Mouse (Mus musculus) forebrain, embryonic 14.5 days (tissue): ENCODE results near the gene Acad10. TPM values are rescaled to one million over a fixed set of nuclear protein-coding genes. Genes with fewer than 3 reads are reported as not detected.
"Not testable (repeated sequence)": the region's sequence is repeated elsewhere in the genome, so short reads cannot be mapped to it uniquely, and the experiment has no call there.

ENCODE experiments used
- ATAC-seq: fragments of 200-750 bp; cut with Nextera tagmentation; 2 replicates; pipeline ENCODE4 v1.8.0; 2017; ENCODE audit warnings: mild to moderate bottlenecking, moderate library complexity
- DNase-seq: peaks from one replicate; pipeline ENCODE4 v3.0.0-alpha.2; 2015; ENCODE audit warnings: low spot score
- H3K27ac ChIP-seq: fragments of 300-500 bp; sonication (generic); 2 replicates; pipeline ENCODE4 v1.5.1; 2014; ENCODE audit warnings: low read depth, mild to moderate bottlenecking, control low read depth, low read length, moderate library complexity
- H3K27me3 ChIP-seq: fragments of 300-500 bp; sonication (generic); replicated peaks from 2 replicates; pipeline ENCODE4 v1.6.1; 2014; ENCODE audit warnings: low read length, control low read depth, mixed read lengths; ENCODE audit not compliant: control insufficient read depth, insufficient read depth
- H3K36me3 ChIP-seq: fragments of 300-500 bp; sonication (generic); 2 replicates; pipeline ENCODE4 v1.6.1; 2014; ENCODE audit warnings: low read length, control low read depth; ENCODE audit not compliant: control insufficient read depth, insufficient read depth
- H3K4me1 ChIP-seq: fragments of 300-500 bp; sonication (generic); 2 replicates; pipeline ENCODE4 v1.6.1; 2014; ENCODE audit warnings: antibody characterized with exemption, low read length, control low read depth; ENCODE audit not compliant: control insufficient read depth, insufficient read depth
- H3K4me2 ChIP-seq: fragments of 300-500 bp; sonication (generic); 2 replicates; pipeline ENCODE4 v1.6.1; 2014; ENCODE audit warnings: mild to moderate bottlenecking, control low read depth, low read length
- H3K4me3 ChIP-seq: fragments of 300-500 bp; sonication (generic); 2 replicates; pipeline ENCODE4 v1.5.1; 2014; ENCODE audit warnings: low read depth, low read length, control low read depth
- H3K9ac ChIP-seq: fragments of 300-500 bp; sonication (generic); 2 replicates; pipeline ENCODE4 v1.6.1; 2014; ENCODE audit warnings: mild to moderate bottlenecking, low read length, control low read depth, moderate library complexity
- H3K9me3 ChIP-seq: fragments of 300-500 bp; sonication (generic); replicated peaks from 2 replicates; pipeline ENCODE4 v1.6.1; 2016; ENCODE audit warnings: low read length, control low read depth, mixed read lengths; ENCODE audit not compliant: control insufficient read depth
- WGBS: fragments of 180-500 bp; shearing (Covaris S2); extraction: QIAGEN DNeasy Blood & Tissue Kit; methylation state at CpG from one replicate; pipeline ENCODE4 v1.1.7; 2014; 5-methylcytosine and 5-hydroxymethylcytosine counted together
- polyA plus RNA-seq: library from polyadenylated mRNA; unstranded; fragments of >200 nt; fragmentation: Nextera tagmentation; extraction: Ambion mirVana; gene quantifications from 2 replicates; pipeline ENCODE4 v1.2.1, GENCODE M21; 2014

Acad10 gene
- polyA plus RNA-seq, 1 experiment from 2014 or later: 1.1 TPM

DNA sequence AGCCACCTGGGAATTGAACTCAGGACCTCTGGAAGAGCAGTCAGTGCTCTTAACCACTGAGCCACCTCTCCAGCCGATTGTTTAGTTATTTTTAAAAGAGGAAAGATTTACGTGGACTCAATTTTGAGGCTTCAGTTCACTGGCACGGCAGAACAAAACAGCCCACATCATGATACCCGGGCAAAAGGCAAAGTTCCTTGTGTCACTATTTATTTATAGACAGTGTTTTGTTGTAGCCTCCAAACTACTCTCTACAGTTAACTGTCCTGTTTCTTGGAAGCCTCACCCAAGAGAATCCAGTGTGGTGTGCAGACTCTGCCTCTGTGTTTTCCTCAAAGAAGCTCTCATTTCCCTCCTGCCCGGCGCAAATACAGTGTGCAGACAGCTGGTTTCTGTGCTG is 48.3 kb downstream of the Acad10 start:
- H3K4me2 ChIP-seq: no peak overlapping the region
- no peaks in the 10 kb centered on the region for H3K9me3 ChIP-seq
- no peak overlapping the region for H3K9ac ChIP-seq
- H3K4me1 ChIP-seq: no peaks in the 10 kb centered on the region
- WGBS: 87% methylated on average over 6 of the region's 6 CpGs
- H3K27me3 ChIP-seq: no peaks in the 10 kb centered on the region
- ATAC-seq: no peak
- no peaks in the 10 kb centered on the region for H3K36me3 ChIP-seq
- DNase-seq: no peak
- H3K27ac ChIP-seq: no peak overlapping the region
- H3K4me3 ChIP-seq: no peak overlapping the region

DNA sequence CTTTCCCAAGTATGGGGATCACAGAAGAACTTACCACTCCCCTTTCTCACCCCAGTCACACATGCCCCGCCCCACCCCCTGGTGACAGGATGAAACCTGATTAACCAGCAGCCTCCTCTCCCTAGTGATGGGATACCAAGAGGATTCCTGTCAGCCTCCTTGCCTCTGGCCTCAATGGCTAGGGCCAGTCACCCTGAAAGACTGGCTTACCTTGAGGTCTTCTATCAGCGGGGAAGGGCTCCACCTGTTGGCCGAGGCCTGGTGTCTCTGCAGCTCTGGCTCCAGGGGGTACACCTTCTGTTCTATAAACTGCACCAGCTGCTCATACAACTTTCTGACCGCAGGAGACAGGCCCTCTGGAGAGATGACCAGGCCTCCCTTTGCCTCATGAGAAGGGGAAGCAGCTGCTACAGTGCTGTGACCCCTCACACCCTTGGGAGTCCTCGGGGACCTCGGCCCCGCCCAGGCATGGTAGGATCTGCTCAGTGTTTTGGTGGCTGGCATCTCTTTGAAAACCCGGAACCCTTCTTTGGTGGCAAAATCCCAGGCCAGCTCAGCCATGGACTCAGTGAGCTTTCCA is 50.7 kb downstream of the Acad10 start:
- not testable (repeated sequence) for H3K27ac ChIP-seq, H3K4me2 ChIP-seq, ATAC-seq, H3K9me3 ChIP-seq, H3K4me3 ChIP-seq, DNase-seq, H3K36me3 ChIP-seq, H3K27me3 ChIP-seq, H3K9ac ChIP-seq, H3K4me1 ChIP-seq
- 52% methylated on average over 8 of the region's 8 CpGs for WGBS

DNA sequence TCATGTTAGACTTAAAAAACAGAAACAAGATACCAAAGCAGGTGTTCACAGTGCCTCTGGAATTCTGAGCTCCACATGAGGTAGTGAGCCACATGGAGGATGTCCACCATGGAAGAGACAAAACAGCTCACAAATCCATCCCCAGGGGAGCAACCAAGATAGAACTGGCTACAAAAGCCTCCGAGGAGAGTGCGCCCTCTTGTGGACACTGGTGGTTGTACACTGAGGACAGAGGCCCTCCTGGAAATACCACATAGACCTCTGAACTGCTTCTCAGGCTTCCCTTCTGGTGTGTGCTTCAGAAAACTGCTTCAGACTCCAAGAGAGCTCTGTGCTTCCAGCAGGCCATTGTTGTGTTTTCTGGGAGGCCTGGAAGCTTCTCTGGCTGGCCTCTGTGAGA is 54.2 kb downstream of the Acad10 start:
- H3K36me3 ChIP-seq: no peaks in the 10 kb centered on the region
- no peak for ATAC-seq

DNA sequence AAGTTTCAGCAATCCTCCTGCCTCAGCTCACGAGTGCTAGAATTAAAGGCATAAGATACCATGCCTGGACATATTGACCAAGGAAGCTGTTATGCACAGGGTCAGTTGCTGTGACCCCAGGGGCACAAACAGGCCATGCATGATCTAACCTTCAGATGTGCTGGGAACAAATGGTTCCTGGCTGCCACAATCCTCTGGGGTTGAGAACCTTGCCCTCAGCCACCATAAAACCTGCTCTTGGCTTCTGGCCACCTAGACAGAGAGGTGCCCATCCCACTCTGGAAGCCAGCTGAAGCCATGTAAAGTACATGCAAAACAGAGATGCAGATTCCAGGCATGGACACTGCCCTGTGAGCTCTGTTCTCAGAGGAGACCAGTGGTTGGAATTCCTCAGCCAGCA is 56.5 kb downstream of the Acad10 start:
- not testable (repeated sequence) for H3K4me3 ChIP-seq, H3K36me3 ChIP-seq, H3K4me2 ChIP-seq, H3K9ac ChIP-seq, DNase-seq, H3K27me3 ChIP-seq, H3K27ac ChIP-seq, ATAC-seq, H3K4me1 ChIP-seq, H3K9me3 ChIP-seq
- 69% methylated on average over 1 of the region's 1 CpGs for WGBS

More for the DNA sequence above, 54.2 kb downstream of the Acad10 start:
- no peaks in the 10 kb centered on the region for H3K27me3 ChIP-seq
- H3K27ac ChIP-seq: no peak overlapping the region
- no peaks in the 10 kb centered on the region for H3K9me3 ChIP-seq
- 0% methylated on average over 2 of the region's 2 CpGs for WGBS
- no peaks in the 10 kb centered on the region for H3K4me1 ChIP-seq
- peak; percentile 65 for DNase-seq
- no peak overlapping the region for H3K4me3 ChIP-seq
- no peak overlapping the region for H3K4me2 ChIP-seq
- H3K9ac ChIP-seq: no peak overlapping the region

DNA sequence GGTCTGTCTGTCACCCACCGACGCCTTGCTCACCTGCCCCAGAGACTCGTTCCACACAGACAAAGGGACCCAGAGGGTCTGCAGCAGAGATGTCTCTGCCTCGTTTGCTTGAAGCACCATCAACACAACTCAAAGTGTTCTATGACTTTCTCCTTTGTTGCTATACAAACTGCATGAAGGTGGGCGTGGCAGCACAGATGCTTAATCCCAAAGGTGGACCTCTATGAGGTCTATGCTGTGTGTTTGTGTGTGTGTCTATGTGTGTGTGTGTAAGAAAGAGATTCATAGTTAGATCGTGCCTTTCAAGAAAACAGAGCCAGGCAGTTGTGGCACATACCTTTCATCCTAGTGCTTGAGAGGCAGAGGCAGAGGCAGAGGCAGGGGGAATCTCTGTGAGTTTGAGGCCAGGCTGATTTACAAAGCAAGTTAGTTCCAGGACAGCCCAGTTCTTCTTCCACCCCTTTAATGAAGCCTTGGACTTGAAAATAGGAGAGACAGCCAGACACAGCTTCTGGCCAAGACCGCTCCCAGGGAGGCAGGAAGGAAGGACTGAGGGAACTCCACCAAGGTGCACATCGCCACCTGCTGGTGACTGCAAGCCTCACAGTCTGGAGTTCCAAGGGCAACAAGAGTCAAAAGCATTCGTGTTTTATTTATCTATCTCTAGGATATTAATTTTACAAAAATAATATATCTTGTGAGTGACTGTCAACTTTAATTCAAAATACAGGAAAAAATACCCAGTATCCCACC is 58.6 kb downstream of the Acad10 start:
- Histone ChIP-seq H3K4me3 (no peak overlapping the region), H3K27me3 (no peaks in the 10 kb centered on the region), H3K9ac (no peak overlapping the region), H3K9me3 (no peaks in the 10 kb centered on the region), H3K27ac (no peak overlapping the region), H3K36me3 (no peaks in the 10 kb centered on the region), H3K4me1 (no peaks in the 10 kb centered on the region), H3K4me2 (no peak overlapping the region)
- peak; percentile 20; the same call in 1 of the 2 replicates for ATAC-seq
- 34% methylated on average over 9 of the region's 9 CpGs for WGBS
- DNase-seq: peak; percentile 88

DNA sequence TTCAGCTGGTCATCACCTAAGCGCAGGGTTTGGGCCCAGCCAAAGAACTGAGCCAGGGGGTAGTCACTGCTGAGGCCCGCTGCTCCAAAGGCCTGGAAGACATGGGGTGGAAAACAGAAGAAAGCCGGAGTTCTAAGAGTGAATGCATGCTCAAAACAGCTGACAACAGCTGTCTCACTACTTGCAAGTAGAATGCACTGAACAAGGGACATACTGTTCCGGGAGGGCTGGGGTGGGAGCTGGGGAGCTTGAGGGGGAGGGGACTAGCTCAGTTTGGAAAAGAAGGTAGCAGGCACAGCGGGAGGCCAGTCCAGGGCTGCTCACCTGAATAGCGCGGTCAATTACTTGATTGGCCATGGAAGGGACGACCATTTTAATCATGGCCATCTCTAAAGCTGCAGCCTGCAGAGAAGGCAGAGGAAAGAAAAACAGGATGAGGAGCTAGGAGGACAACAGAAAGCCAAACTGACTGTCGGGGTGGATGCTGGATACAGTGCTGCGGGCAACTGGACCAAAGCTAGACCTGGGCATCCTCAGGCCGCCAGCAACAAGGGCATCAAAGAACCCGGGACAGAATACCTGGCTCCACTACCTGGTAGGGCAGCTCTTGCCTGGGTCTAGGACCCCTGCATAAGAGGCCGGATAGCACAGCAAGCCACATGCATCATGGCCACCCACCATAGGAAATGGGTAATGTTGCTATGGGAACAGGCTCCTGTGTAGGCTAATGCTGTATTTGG is 61.3 kb downstream of the Acad10 start:
- no peaks in the 10 kb centered on the region for H3K36me3 ChIP-seq

DNA sequence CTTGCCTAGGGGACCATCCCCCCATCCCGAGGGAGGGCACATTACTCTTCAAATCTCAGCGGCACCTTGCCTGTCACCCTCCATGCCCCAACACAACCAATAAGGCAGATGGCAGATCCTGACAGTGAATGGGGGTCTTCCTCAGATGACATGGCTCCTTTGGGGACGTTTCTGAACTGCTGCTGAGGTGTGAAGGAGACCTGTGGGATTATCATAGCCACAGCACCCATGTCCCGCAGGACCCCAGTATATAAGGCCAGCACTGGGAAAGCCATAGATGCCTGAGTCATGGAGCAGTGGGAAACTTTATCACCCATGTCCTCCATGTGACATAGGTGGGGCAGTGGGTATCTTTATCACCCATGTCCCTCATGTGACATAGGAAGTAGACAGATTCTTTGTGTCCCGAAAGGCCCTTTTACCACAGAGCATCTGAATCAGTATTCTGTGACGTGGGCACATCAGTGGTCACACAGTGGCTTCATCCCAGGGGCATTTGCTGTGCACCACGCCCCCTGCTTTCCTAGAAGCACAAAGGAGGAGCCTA is 62.2 kb downstream of the Acad10 start:
- Histone ChIP-seq H3K4me2 (no peak overlapping the region), H3K4me3 (no peak overlapping the region), H3K4me1 (peaks cover 8% of the 10 kb centered on the region), H3K27me3 (no peaks in the 10 kb centered on the region), H3K9me3 (no peaks in the 10 kb centered on the region), H3K36me3 (no peaks in the 10 kb centered on the region), H3K9ac (no peak overlapping the region), H3K27ac (no peak overlapping the region)
- WGBS: 80% methylated on average over 7 of the region's 7 CpGs
- DNase-seq: no peak
- no peak for ATAC-seq

More for the DNA sequence above, 61.3 kb downstream of the Acad10 start:
- ATAC-seq: no peak
- H3K9me3 ChIP-seq: no peaks in the 10 kb centered on the region
- H3K4me1 ChIP-seq: peaks cover 3% of the 10 kb centered on the region; the same call in 1 of the 2 replicates
- WGBS: 56% methylated on average over 13 of the region's 13 CpGs
- H3K27me3 ChIP-seq: no peaks in the 10 kb centered on the region
- no peak overlapping the region for H3K27ac ChIP-seq
- no peak overlapping the region for H3K4me2 ChIP-seq
- H3K4me3 ChIP-seq: no peak overlapping the region
- DNase-seq: no peak
- H3K9ac ChIP-seq: no peak overlapping the region

DNA sequence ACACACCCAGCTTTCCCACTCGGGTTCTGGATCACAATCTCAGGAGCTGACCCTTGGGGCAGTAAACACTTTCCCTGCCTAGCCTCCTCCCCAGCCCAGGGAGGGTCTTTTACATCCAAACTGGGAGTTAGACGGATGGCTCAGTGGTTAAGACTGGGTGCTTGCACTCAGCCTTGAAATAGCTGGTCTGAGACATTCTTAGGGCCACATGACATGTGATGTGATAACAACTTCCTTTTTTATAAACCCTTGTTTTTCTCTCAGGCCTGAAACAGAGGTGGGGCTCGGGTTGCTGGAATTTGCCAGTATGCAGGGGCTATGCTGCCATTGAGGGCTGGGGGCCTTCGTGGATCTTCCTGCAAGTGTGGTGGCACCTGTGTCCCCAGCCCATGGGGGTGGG is 63.0 kb downstream of the Acad10 start:
- Histone ChIP-seq H3K4me2 (no peak overlapping the region), H3K4me3 (no peak overlapping the region), H3K27ac (no peak overlapping the region), H3K4me1 (peaks cover 8% of the 10 kb centered on the region), H3K9ac (no peak overlapping the region), H3K36me3 (no peaks in the 10 kb centered on the region), H3K27me3 (no peaks in the 10 kb centered on the region), H3K9me3 (no peaks in the 10 kb centered on the region)
- WGBS: 73% methylated on average over 4 of the region's 4 CpGs
- ATAC-seq (no peak), DNase-seq (no peak)
